Mouse (Mus musculus) myocyte (in vitro differentiated cells): Measurements from ENCODE around the gene Gm11020. TPM values are rescaled to one million over a fixed set of nuclear protein-coding genes. Genes with fewer than 3 reads are reported as not detected.
"Not testable (repeated sequence)": the region's sequence is repeated elsewhere in the genome, so short reads cannot be mapped to it uniquely, and the experiment has no call there.

ENCODE experiments used
- H3K27me3 ChIP-seq: one replicate; pipeline ENCODE4 v1.6.1; 2011; ENCODE audit not compliant: control insufficient read depth, insufficient read depth, insufficient read length
- H3K36me3 ChIP-seq: one replicate; pipeline ENCODE4 v1.6.1; 2011; ENCODE audit not compliant: control insufficient read depth, insufficient read depth
- H3K4me2 ChIP-seq: one replicate; pipeline ENCODE4 v1.6.1; 2011; ENCODE audit warnings: low read depth, control low read depth
- H3K4me3 ChIP-seq: one replicate; pipeline ENCODE4 v1.5.1; 2011; ENCODE audit warnings: mild to moderate bottlenecking, control low read depth, moderate library complexity
- H3K79me2 ChIP-seq: one replicate; pipeline ENCODE4 v1.6.1; 2011; ENCODE audit not compliant: control insufficient read depth, insufficient read depth
- H3ac ChIP-seq: one replicate; pipeline ENCODE4 v1.6.1; 2011; ENCODE audit not compliant: control insufficient read depth, insufficient read length
- CEBPB ChIP-seq: IDR thresholded peaks from 2 replicates; pipeline ENCODE4 v1.6.1; 2011; ENCODE audit warnings: mild to moderate bottlenecking, moderate library complexity; ENCODE audit not compliant: poor library complexity, insufficient read depth, severe bottlenecking
- E2F4 ChIP-seq: IDR thresholded peaks from one replicate; pipeline ENCODE4 v1.6.1; 2011; ENCODE audit warnings: mild to moderate bottlenecking, control low read depth, moderate library complexity; ENCODE audit not compliant: insufficient read depth
- MAX ChIP-seq: IDR thresholded peaks from one replicate; pipeline ENCODE4 v1.6.1; 2011; ENCODE audit warnings: low read depth, mild to moderate bottlenecking, control low read depth
- MYOD1 ChIP-seq, 3 experiments: IDR thresholded peaks; one replicate each; pipeline ENCODE4 v1.6.1; 2011; ENCODE audit warnings: control low read depth in 2 of 3, low read depth in 2 of 3, mild to moderate bottlenecking in 2 of 3, moderate library complexity in 1 of 3; ENCODE audit not compliant: insufficient read length in 2 of 3, control insufficient read depth in 1 of 3
- MYOG ChIP-seq, 3 experiments: IDR thresholded peaks; one replicate each; pipeline ENCODE4 v1.6.1; 2011; ENCODE audit warnings: control low read depth in 2 of 3, low read depth in 2 of 3, mild to moderate bottlenecking in 2 of 3; ENCODE audit not compliant: insufficient read length in 2 of 3, control insufficient read depth in 1 of 3, insufficient read depth in 1 of 3
- POLR2A ChIP-seq: IDR thresholded peaks from one replicate; pipeline ENCODE4 v1.6.1; 2011; ENCODE audit warnings: low read depth, mild to moderate bottlenecking, control low read depth, moderate library complexity; ENCODE audit not compliant: insufficient read length
- POLR2AphosphoS2 ChIP-seq: IDR thresholded peaks from one replicate; pipeline ENCODE4 v1.6.1; 2011; ENCODE audit warnings: low read depth, control low read depth; ENCODE audit not compliant: insufficient read length
- REST ChIP-seq: IDR thresholded peaks from one replicate; pipeline ENCODE4 v1.6.1; 2011; ENCODE audit warnings: mild to moderate bottlenecking, control low read depth, moderate library complexity; ENCODE audit not compliant: insufficient read depth, insufficient read length
- SRF ChIP-seq: IDR thresholded peaks from one replicate; pipeline ENCODE4 v1.6.1; 2011; ENCODE audit warnings: low read depth; ENCODE audit not compliant: control insufficient read depth, insufficient read length
- TCF12 ChIP-seq: IDR thresholded peaks from one replicate; pipeline ENCODE4 v1.6.1; 2011; ENCODE audit warnings: mild to moderate bottlenecking, control low read depth; ENCODE audit not compliant: poor library complexity, insufficient read depth, severe bottlenecking
- TCF3 ChIP-seq: IDR thresholded peaks from one replicate; pipeline ENCODE4 v1.6.1; 2011; ENCODE audit warnings: low read depth, control low read depth; ENCODE audit not compliant: insufficient read length
- USF1 ChIP-seq: IDR thresholded peaks from one replicate; pipeline ENCODE4 v1.6.1; 2011; ENCODE audit warnings: low read depth, mild to moderate bottlenecking, control low read depth, moderate library complexity
- polyA plus RNA-seq: library from polyadenylated mRNA; unstranded; fragments of >200 nt; fragmentation: generic; extraction: Trizol; gene quantifications from one replicate; pipeline ENCODE4 v1.2.1, GENCODE M21; 2012; ENCODE audit warnings: missing spikeins

Gene Gm11020
- not detected for polyA plus RNA-seq

- not testable (repeated sequence) for H3K27me3 ChIP-seq, H3K36me3 ChIP-seq, H3ac ChIP-seq, H3K4me3 ChIP-seq, H3K79me2 ChIP-seq, H3K4me2 ChIP-seq
Measured at GRCm38 (mm10) chr8:104321267-104321666, at the start of gene Gm11020. Gm11020 (plus strand) TSS chr8:104321567.

GRCm38 (mm10) chr8:104293081-104293480, 28.3 kb upstream of the Gm11020 start, which contains the start of gene Cmtm2a:
Cmtm2a (minus strand) TSS chr8:104293181.
- not testable (repeated sequence) for H3K4me3 ChIP-seq

DNA sequence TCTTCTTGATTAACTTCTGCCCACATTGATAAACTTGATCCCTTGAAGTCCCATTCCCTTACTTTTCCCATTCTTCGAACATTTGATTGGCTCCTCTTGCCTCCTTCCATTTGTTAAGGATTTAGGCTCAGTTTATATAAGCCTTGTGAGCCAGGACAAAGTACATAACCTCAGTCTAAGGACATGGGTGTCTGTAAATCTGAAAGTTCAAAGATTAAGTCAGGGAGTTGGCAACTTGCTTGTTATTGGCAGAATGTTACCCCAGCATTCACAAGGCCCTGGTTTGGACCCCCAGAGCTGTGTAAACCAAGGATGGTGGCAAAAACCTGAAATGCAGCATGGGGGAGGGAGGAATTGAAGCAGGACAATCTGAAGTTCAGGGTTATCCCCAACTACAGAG, 27.0 kb upstream of the Gm11020 start:
- Histone ChIP-seq H3K27me3 (no peaks in the 10 kb centered on the region), H3K79me2 (no peaks in the 10 kb centered on the region), H3K36me3 (no peaks in the 10 kb centered on the region), H3K4me2 (no peak overlapping the region), H3ac (no peak overlapping the region), H3K4me3 (no peak overlapping the region)
- TF ChIP-seq MYOG (IDR thresholded peaks at IDR 0.05; ENCODE audit: control insufficient read depth in 1 of 3, insufficient read depth in 1 of 3, insufficient read length in 2 of 3, low read depth in 2 of 3) = no peak
- no peak for TF ChIP-seq TCF12
- no peak for TF ChIP-seq SRF
- no peak for TF ChIP-seq MYOD1 (IDR thresholded peaks at IDR 0.05; ENCODE audit: control insufficient read depth in 1 of 3, insufficient read length in 2 of 3, low read depth in 2 of 3)
- TF ChIP-seq E2F4 = no peak
- TF ChIP-seq POLR2AphosphoS2 = no peak
- TF ChIP-seq REST = no peak
- no peak for TF ChIP-seq POLR2A
- TF ChIP-seq CEBPB = no peak
- TF ChIP-seq USF1 = no peak
- no peak for TF ChIP-seq MAX
- no peak for TF ChIP-seq TCF3

More at GRCm38 (mm10) chr8:104293081-104293480, 28.3 kb upstream of the Gm11020 start, which contains the start of gene Cmtm2a:
- H3K27me3 ChIP-seq, H3K36me3 ChIP-seq, H3ac ChIP-seq, H3K79me2 ChIP-seq, H3K4me2 ChIP-seq: not testable (repeated sequence)

DNA sequence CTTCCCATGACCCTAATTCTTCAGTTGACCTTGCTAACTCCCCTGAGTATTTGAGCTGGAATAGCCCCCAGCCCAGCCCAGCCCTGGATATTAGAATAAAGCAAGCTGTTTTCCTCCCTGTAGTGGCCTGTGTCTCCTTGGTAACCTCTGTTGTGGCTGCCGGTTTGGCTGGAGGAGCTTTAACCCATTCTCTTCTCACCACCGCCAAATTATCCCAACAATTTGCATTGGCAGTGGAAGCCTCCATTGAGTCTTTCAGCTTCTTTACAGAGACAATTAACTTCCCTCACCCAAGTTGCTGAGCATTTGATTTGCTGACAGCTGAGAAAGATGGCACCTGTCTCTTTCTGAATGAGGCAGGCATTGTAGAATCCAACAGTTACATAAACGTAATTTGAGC, 19.8 kb upstream of the Gm11020 start:
- H3K36me3 ChIP-seq, H3K27me3 ChIP-seq, H3ac ChIP-seq, H3K4me3 ChIP-seq, H3K79me2 ChIP-seq, H3K4me2 ChIP-seq: not testable (repeated sequence)

DNA sequence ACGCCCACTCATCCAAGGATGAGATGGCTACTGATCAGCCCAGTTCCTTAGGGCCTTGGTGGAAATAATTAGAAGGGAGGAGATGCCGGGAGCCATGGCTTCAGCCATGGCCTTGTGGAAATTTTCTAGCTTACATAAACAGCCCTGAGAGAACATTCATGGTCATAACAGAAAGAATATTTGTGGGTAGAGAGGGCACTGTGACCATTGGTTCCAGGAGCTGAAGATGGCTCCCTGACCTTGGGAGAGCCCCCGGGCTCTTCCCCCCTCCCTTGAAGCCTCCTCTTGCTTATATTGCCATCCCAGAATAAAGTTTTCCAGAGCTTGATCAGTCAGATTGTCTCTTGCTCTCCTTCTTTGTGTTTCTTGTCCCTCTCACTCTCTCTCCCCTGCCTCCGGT, 18.8 kb upstream of the Gm11020 start:
- not testable (repeated sequence) for H3K4me3 ChIP-seq, H3K4me2 ChIP-seq, H3ac ChIP-seq, H3K36me3 ChIP-seq, H3K27me3 ChIP-seq, H3K79me2 ChIP-seq

DNA sequence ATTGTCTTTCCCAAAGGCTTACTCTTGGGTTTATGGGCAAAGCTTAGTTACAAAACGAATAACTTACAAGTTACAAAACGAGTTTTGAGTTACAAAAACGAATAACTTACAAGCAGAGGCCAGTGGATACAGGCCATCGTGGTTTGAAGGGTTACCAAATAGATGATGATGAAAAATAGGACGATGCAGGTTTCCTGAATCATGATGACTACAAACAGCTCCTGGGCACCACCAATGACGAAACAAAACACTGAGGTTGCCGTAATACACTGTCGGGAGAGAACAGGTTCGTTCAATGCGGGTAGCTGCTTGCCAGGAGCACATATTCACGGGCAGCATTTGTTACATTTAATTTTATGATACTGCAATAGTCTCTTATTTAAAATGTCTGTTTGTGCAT, 16.4 kb upstream of the Gm11020 start:
- Histone ChIP-seq H3K4me2 (no peak overlapping the region), H3K27me3 (peaks cover 9% of the 10 kb centered on the region), H3K36me3 (no peaks in the 10 kb centered on the region), H3K79me2 (no peaks in the 10 kb centered on the region), H3ac (no peak overlapping the region), H3K4me3 (no peak overlapping the region)
- no peak for TF ChIP-seq MYOG (IDR thresholded peaks at IDR 0.05; ENCODE audit: control insufficient read depth in 1 of 3, insufficient read depth in 1 of 3, insufficient read length in 2 of 3, low read depth in 2 of 3)
- TF ChIP-seq E2F4 = no peak
- TF ChIP-seq USF1 = no peak
- no peak for TF ChIP-seq CEBPB
- TF ChIP-seq SRF = no peak
- no peak for TF ChIP-seq MAX
- no peak for TF ChIP-seq TCF3
- no peak for TF ChIP-seq POLR2AphosphoS2
- TF ChIP-seq REST = no peak
- TF ChIP-seq MYOD1 (IDR thresholded peaks at IDR 0.05; ENCODE audit: control insufficient read depth in 1 of 3, insufficient read length in 2 of 3, low read depth in 2 of 3) = no peak
- no peak for TF ChIP-seq POLR2A

- not testable (repeated sequence) for H3K4me3 ChIP-seq, H3ac ChIP-seq, H3K36me3 ChIP-seq, H3K4me2 ChIP-seq, H3K79me2 ChIP-seq
- H3K27me3 ChIP-seq = peaks cover 17% of the 10 kb centered on the region
Measured at GRCm38 (mm10) chr8:104308341-104308740, 13.0 kb upstream of the Gm11020 start.

DNA sequence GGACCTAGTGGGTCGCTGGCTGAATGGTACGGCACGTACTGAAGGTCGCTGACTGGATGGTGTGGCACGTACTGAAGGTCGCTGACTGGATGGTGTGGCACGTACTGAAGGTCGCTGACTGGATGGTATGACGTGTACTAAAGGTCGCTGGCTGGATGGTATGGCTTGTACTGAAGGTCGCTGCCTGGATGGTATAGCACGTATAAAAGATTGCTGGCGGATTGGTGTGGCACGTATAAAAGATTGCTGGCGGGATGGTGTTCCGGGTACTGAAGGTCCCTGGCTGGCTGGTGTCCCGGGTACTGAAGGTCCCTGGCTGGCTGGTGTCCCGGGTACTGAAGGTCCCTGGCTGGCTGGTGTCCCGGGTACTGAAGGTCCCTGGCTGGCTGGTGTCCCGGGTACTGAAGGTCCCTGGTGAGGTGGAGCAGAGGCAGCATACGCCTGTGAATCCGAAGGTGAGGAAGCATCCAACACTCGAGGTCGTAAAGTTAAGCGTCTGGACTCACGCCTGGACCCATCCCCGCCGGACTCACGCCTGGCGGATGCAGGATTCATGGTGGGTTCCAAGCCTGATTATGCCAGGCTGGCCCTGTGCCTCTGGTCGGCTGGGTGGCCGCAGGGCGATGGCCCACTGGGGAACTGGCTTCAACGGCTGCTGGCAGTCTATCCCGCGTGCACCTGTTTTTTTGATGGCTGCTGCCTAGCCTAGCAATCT, 11.8 kb upstream of the Gm11020 start, which contains the start of the genes Gm45711 and Cmtm1:
Gene Gm45711, minus strand, starts transcription at position 641 of the 715 bp plus-strand sequence.
Gene Cmtm1, minus strand, starts transcription at position 705 of the 715 bp plus-strand sequence.
- peaks cover 17% of the 10 kb centered on the region for H3K27me3 ChIP-seq
- not testable (repeated sequence) for H3K4me3 ChIP-seq, H3K79me2 ChIP-seq

GRCm38 (mm10) chr8:104312023-104312422, 9.3 kb upstream of the Gm11020 start:
- not testable (repeated sequence) for H3K36me3 ChIP-seq, H3K4me2 ChIP-seq, H3K4me3 ChIP-seq, H3K79me2 ChIP-seq, H3ac ChIP-seq
- H3K27me3 ChIP-seq = peaks cover 17% of the 10 kb centered on the region

More for the DNA sequence above, 11.8 kb upstream of the Gm11020 start, which contains the start of the genes Gm45711 and Cmtm1:
- H3K4me2 ChIP-seq, H3K36me3 ChIP-seq, H3ac ChIP-seq: not testable (repeated sequence)
